Mouse (Mus musculus) heart, adult 11 months (tissue): Measurements from ENCODE around the gene Ifna15.
"Not testable (repeated sequence)": the region's sequence is repeated elsewhere in the genome, so short reads cannot be mapped to it uniquely, and the experiment has no call there.

Experiments used
- DNase-seq: peaks from one replicate; pipeline ENCODE4 v3.0.0; 2022

Gene Ifna15

DNA sequence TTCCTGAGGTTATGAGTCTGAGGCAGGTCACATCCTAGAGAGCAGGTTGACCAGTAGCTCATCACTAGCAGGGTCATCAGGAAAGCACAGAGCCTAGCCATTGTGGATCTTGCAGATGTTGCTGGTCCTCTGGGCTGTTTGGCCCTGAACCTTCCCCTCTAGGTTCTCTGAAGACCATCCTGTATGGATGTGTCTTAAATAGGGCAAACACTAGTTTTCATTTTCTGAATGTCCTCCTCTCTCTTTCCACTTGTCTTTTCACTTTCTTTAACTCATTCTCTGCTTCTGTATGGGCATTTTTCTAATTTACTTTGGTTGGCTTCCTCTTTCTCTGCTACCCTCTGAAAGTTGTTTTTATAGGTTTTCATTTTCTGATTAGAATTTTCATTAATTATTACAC lies at the start of gene Ifna15:
Gene Ifna15 (minus strand): TSS at position 101 of the 400 bp plus-strand sequence.
- DNase-seq, result not testable (repeated sequence)

DNA sequence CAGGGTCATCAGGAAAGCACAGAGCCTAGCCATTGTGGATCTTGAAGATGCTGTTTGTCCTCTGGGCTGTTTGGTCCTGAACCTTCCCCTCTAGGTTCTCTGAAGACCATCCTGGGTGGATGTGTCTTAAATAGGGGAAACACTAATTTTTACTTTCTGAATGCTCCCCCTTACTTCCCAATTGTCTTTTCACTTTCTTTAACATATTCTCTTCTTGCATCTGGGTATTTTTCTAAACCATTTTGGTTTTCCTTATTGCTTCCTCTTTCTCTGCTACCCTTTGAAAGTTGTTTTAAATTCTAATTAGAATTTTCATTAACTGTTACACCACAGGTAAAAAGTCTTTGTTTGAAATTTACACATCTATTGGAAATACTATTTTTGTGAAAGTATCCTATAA lies 45.2 kb upstream of the Ifna15 start, which contains the start of gene Ifna12:
Gene Ifna12 (minus strand): TSS at position 101 of the 400 bp plus-strand sequence.
- no peak for DNase-seq

GRCm38 (mm10) chr4:88592285-88592684 lies 34.2 kb upstream of the Ifna15 start, which contains the start of gene Ifna9:
Ifna9 (minus strand) TSS chr4:88592385.
- DNase-seq, result no peak

DNA sequence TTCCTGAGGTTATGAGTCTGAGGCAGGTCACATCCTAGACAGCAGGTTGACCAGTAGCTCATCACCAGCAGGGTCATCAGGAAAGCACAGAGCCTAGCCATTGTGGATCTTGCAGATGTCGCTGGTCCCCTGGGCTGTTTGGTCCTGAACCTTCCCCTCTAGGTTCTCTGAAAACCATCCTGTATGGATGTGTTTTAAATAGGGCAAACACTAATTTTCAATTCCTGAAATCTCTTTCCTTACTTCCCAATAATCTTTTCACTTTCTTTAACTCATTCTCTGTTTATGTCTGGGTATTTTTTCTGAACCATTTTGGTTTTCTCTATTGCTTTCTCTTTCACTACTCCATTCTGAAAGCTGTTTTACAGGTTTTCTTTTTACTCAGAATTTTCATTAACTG lies 13.7 kb upstream of the Ifna15 start, which contains the start of gene Ifna14:
Gene Ifna14 (minus strand): TSS at position 101 of the 400 bp plus-strand sequence.
- no peak for DNase-seq

GRCm38 (mm10) chr4:88561791-88562190 lies 3.7 kb upstream of the Ifna15 start:
- DNase-seq, result no peak

GRCm38 (mm10) chr4:88550161-88550945 lies 7.7 kb downstream of the Ifna15 start:
- DNase-seq, result peak; percentile 97

GRCm38 (mm10) chr4:88547986-88548385 lies 10.1 kb downstream of the Ifna15 start:
- DNase-seq, result no peak

- no peak for DNase-seq
These were observed 14.3 kb downstream of the Ifna15 start for GRCm38 (mm10) chr4:88543649-88544234.

- DNase-seq, result peak; percentile 97
These were observed 20.7 kb downstream of the Ifna15 start for GRCm38 (mm10) chr4:88537328-88537727.

- DNase-seq, result peak; percentile 96
These were observed 21.4 kb downstream of the Ifna15 start for GRCm38 (mm10) chr4:88536640-88537039.

- peak; percentile 91 for DNase-seq
These were observed 22.3 kb downstream of the Ifna15 start for GRCm38 (mm10) chr4:88535742-88536141.

DNA sequence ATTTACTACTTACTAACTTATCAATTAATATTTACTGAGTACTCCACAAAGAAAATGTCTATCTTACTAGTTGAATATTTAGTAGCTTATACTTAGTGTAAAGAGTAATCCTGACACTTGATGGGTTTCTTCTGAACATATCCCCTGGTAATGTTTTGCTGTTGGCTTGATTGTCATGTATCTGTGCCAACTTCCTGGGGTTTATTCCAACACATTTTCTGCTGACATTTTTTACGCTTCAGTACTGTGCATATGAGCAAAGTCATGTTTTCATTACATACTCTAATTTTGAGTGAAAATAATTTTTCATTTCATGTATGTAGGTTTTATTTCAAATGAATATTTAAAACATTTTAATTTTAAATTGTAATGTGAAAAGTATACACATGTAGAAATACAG lies 23.1 kb downstream of the Ifna15 start:
- DNase-seq, result peak; percentile 11

- DNase-seq, result peak; percentile 64
These were observed 24.5 kb downstream of the Ifna15 start for GRCm38 (mm10) chr4:88533499-88533898.

- DNase-seq, result peak; percentile 27
These were observed 27.2 kb downstream of the Ifna15 start for GRCm38 (mm10) chr4:88530892-88531291.

GRCm38 (mm10) chr4:88530271-88530670 lies 27.8 kb downstream of the Ifna15 start:
- no peak for DNase-seq

- DNase-seq, result peak; percentile 42
These were observed 31.5 kb downstream of the Ifna15 start for GRCm38 (mm10) chr4:88526379-88527049.

DNA sequence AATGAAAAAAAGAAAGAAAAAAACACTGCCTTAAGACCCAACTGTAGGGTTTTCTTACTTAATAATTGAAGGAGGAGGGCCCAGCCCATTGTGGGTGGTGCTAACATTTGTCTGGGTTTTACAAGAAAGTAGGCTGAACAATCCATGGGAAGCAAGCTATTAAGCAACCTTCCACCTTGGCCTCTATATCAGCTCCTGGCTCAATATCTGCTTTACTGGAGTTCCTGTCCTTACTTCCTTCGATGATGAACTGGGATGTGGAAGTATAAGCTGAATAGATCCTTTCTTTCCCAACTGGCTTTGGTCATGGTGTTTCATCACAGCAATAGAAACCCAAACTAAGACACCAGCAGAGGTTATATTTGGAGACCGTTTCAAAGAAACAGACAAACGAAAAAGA lies 32.7 kb downstream of the Ifna15 start:
- peak; percentile 5 for DNase-seq

DNA sequence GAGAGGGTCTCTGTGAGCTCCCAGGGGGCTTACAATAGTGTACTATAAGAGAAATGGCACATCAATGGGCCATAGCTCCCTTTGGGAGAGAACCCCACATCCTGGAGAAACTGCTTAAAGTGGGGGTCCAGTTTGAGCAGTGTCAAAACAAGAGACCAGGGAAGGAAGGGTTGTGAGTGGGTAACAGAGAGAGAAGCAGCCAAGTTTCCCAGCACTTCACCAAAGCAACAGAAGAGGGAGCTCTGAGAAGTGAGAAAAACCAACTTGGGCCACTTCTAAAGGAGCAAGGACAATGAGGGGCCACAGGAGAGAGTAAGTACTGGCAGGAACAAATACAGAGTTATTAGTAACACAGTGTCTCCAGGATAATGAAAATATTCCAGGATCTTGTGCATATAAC lies 34.8 kb downstream of the Ifna15 start:
- DNase-seq, result peak; percentile 77

GRCm38 (mm10) chr4:88522674-88523073 lies 35.4 kb downstream of the Ifna15 start, which contains the start of gene Ifnb1:
Ifnb1 (minus strand) TSS chr4:88522774.
- DNase-seq, result peak; percentile 73

- peak; percentile 15 for DNase-seq
These were observed 40.1 kb downstream of the Ifna15 start for GRCm38 (mm10) chr4:88517957-88518356.

DNA sequence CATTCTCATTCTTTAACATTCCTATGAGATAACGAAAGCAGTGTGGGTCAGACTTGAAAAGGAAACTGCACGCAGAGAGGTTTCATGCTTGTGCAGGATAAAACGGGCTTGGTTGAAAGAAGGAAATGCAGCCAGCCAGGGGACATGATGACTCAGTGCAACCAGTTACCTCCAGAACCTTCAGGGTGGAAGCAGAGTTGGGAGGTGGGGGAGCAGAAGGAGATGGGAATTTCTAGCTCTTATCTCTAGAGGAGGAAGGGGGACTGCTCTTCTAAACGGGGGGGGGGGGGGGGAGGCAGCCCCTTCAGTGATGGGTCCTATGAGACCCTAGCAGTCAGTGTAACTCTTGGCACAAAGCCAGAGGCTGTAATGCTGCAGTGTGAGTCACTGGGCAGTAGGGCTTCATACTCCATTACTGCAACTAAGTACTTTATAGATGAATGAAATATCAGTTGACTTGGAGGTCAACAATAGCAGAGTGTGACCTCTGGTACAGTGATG lies 42.3 kb downstream of the Ifna15 start:
- DNase-seq, result peak; percentile 97

DNA sequence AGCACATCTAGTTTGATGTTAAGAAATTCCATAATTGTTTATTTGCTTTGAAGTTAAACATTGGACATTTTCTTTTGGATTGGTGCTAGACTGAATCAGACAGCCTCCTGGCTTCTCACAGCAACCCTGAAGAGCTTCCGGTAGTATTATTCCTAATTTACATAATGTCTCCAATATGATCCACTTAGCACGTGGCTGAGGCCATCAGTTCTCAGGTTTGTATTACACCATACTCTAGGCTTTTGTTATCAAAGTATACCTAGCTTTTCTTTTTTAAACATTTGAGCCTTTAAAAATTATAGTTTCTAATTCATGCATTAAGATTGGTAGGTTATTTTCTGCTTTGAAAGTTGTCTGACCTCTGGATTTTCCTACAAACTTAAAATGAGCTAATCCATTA lies 42.8 kb downstream of the Ifna15 start:
- DNase-seq, result peak; percentile 45

- peak; percentile 96 for DNase-seq
These were observed 43.6 kb downstream of the Ifna15 start for GRCm38 (mm10) chr4:88514403-88514802.
